Comparison of ENCODE assay signal across 8 mouse cellular contexts in the genomic region with DNA sequence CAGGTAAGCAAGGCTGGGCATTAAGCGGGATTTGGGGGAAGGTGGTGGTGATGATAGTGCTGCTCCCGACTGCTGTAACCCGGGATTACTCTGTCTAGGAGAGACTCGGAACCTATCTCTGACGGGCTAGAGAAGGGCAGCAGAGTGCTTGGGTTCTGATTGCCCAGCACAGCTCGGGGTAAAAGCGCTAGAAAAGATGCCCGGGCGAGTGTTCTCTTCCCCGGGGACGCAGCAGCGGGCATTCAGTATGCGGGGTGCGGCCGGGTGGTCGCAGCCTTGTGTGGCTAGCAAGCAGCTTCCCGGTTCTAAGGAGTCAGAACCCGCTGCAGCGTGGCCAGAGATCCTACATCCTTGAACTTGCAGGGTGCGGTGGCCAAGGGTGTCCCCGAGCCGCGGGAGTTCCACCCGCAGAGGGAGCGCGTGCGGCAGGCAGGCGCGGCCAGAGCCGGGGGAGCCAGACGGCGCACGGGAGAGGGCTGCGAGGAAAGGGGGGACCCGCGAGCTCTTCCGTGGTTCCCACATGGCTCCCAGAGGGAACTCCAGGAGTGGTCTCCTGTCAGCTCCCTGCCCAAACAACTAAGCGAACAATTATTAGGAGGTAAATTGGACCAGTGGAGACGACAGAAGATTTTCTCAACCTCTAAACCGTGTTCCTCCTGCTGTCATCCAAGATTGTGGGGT. TPM values are rescaled to one million over a fixed set of nuclear protein-coding genes. Genes with fewer than 3 reads are reported as not detected.
DNase-seq lines count a peak whose midpoint lies in the region; ATAC-seq and TF ChIP-seq lines count a peak whose summit lies in the region.

No protein-coding gene starts in this region.

- TF ChIP-seq POLR2A in brain, embryonic 14.5 days (IDR thresholded peaks at IDR 0.05; ENCODE audit: borderline replicate concordance, extremely low read depth, insufficient read depth, insufficient read length, poor library complexity, severe bottlenecking) = no peak

- TF ChIP-seq CTCF in brain, embryonic 14.5 days (IDR thresholded peaks at IDR 0.05; ENCODE audit: borderline replicate concordance, extremely low read depth, insufficient read depth, insufficient read length) = no peak
- TF ChIP-seq CTCF in lung, postnatal 0 days (IDR thresholded peaks at IDR 0.05) = peak; percentile 51

- no peaks in the 10 kb centered on the region for H3K9me3 ChIP-seq in heart, embryonic 14.5 days (ENCODE audit: control insufficient read depth, low read length)
- no peaks in the 10 kb centered on the region for H3K9me3 ChIP-seq in hindbrain, embryonic 11.5 days (ENCODE audit: control insufficient read depth, low read length)
- H3K9me3 ChIP-seq in lung, postnatal 0 days (ENCODE audit: low read length) = no peaks in the 10 kb centered on the region
- no peaks in the 10 kb centered on the region for H3K9me3 ChIP-seq in stomach, embryonic 15.5 days

- H3K4me1 ChIP-seq in heart, embryonic 14.5 days (ENCODE audit: control insufficient read depth in 2 of 2, insufficient read depth in 2 of 2, low read length in 2 of 2) = peaks cover 0 to 5% of the 10 kb centered on the region in 2 experiments; a peak in 3 of 4 replicates
- H3K4me1 ChIP-seq in hindbrain, embryonic 11.5 days (replicated peaks; ENCODE audit: control insufficient read depth, insufficient read depth, low read length) = peaks cover 9% of the 10 kb centered on the region
- H3K4me1 ChIP-seq in lung, postnatal 0 days (ENCODE audit: insufficient read depth, low read depth, low read length) = no peaks in the 10 kb centered on the region
- H3K4me1 ChIP-seq in stomach, embryonic 15.5 days = peaks cover 21% of the 10 kb centered on the region

- intact Hi-C loops in heart, postnatal 10 days (cut with DNase I) = no loop called here

- no peak for TF ChIP-seq EP300 in lung, postnatal 0 days (IDR thresholded peaks at IDR 0.05)

- WGBS in heart, embryonic 14.5 days = under 1% methylated on average over 40 of the region's 40 CpGs
- WGBS in hindbrain, embryonic 11.5 days = under 1% methylated on average over 40 of the region's 40 CpGs
- under 1% methylated on average over 40 of the region's 40 CpGs for WGBS in lung, postnatal 0 days
- under 1% methylated on average over 40 of the region's 40 CpGs for WGBS in stomach, embryonic 15.5 days

- peak overlapping the region; percentile 44; the same call in 1 of the 2 replicates for H3K9ac ChIP-seq in heart, embryonic 14.5 days (ENCODE audit: low read length)
- no peak overlapping the region for H3K9ac ChIP-seq in hindbrain, embryonic 11.5 days (ENCODE audit: low read depth, low read length)
- no peak overlapping the region for H3K9ac ChIP-seq in lung, postnatal 0 days (replicated peaks; ENCODE audit: low read depth)
- no peak overlapping the region for H3K9ac ChIP-seq in stomach, embryonic 15.5 days

- H3K4me3 ChIP-seq in heart, embryonic 14.5 days (ENCODE audit: control insufficient read depth in 1 of 2, insufficient read depth in 1 of 2, low read depth in 1 of 2, low read length in 2 of 2) = peak overlapping the region; percentile 40 to 53
- H3K4me3 ChIP-seq in hindbrain, embryonic 11.5 days (ENCODE audit: low read depth, low read length) = peak overlapping the region; percentile 56
- peak overlapping the region; percentile 39 for H3K4me3 ChIP-seq in lung, postnatal 0 days (ENCODE audit: low read depth, low read length)
- peak overlapping the region; percentile 51 for H3K4me3 ChIP-seq in stomach, embryonic 15.5 days (replicated peaks)

- no peak for ATAC-seq in heart, embryonic 14.5 days (ENCODE audit: insufficient number of reproducible peaks, insufficient read depth, low FRiP score, low read depth)
- ATAC-seq in hindbrain, embryonic 11.5 days (ENCODE audit: low FRiP score) = peak; percentile 26; the same call in 1 of the 2 replicates
- no peak; the same call in 1 of the 2 replicates for ATAC-seq in lung, postnatal 0 days
- ATAC-seq in stomach, embryonic 15.5 days (ENCODE audit: insufficient read depth, low FRiP score, low read depth) = no peak

- H3K4me2 ChIP-seq in heart, embryonic 14.5 days (ENCODE audit: low read length) = peak overlapping the region; percentile 90
- H3K4me2 ChIP-seq in hindbrain, embryonic 11.5 days (replicated peaks; ENCODE audit: low read depth, low read length) = peak overlapping the region; percentile 98
- H3K4me2 ChIP-seq in lung, postnatal 0 days (replicated peaks; ENCODE audit: low read depth, low read length) = peak overlapping the region; percentile 72
- peak overlapping the region; percentile 97 for H3K4me2 ChIP-seq in stomach, embryonic 15.5 days

- no peaks in the 10 kb centered on the region for H3K36me3 ChIP-seq in heart, embryonic 14.5 days (ENCODE audit: control insufficient read depth, insufficient read depth, low read length)
- no peaks in the 10 kb centered on the region for H3K36me3 ChIP-seq in hindbrain, embryonic 11.5 days (ENCODE audit: control insufficient read depth, insufficient read depth, low read length)
- H3K36me3 ChIP-seq in lung, postnatal 0 days (ENCODE audit: insufficient read depth, low read length) = no peaks in the 10 kb centered on the region
- no peaks in the 10 kb centered on the region for H3K36me3 ChIP-seq in stomach, embryonic 15.5 days

- H3K27me3 ChIP-seq in heart, embryonic 14.5 days (ENCODE audit: control insufficient read depth, insufficient read depth, low read length) = peaks cover 84% of the 10 kb centered on the region
- peaks cover 52% of the 10 kb centered on the region for H3K27me3 ChIP-seq in hindbrain, embryonic 11.5 days (ENCODE audit: control insufficient read depth, insufficient read depth, low read length)
- H3K27me3 ChIP-seq in lung, postnatal 0 days (replicated peaks; ENCODE audit: insufficient read depth, low read length) = peaks cover 23% of the 10 kb centered on the region; the same call in 1 of the 2 replicates
- H3K27me3 ChIP-seq in stomach, embryonic 15.5 days (replicated peaks) = peaks cover 29% of the 10 kb centered on the region

- no peak for DNase-seq in heart, postnatal 10 days
- peak; percentile 51 for DNase-seq in brain, embryonic 14.5 days (ENCODE audit: low read depth)
- DNase-seq in hindbrain, embryonic 11.5 days (ENCODE audit: low spot score) = peak; percentile 51
- DNase-seq in lung, postnatal 0 days (ENCODE audit: low spot score) = no peak
- DNase-seq in cerebellum, adult 9-11 months = no peak
- DNase-seq in kidney, postnatal 36 days = no peak

- H3K27ac ChIP-seq in heart, embryonic 14.5 days (replicated peaks in 1 of 2; ENCODE audit: control insufficient read depth in 1 of 2, insufficient read depth in 1 of 2, low read depth in 2 of 2, low read length in 2 of 2) = no peak overlapping the region
- H3K27ac ChIP-seq in hindbrain, embryonic 11.5 days (ENCODE audit: low read depth, low read length) = no peak overlapping the region
- no peak overlapping the region for H3K27ac ChIP-seq in lung, postnatal 0 days (ENCODE audit: low read length)
- H3K27ac ChIP-seq in stomach, embryonic 15.5 days = no peak overlapping the region

RNA-seq across cellular contexts. Expression of gene Nell1, which starts 0.9 kb away (rescaled TPM):
- 0.53 and 0.61 TPM in 2 replicates for polyA plus RNA-seq in heart, embryonic 14.5 days (2014; fragmentation: Nextera tagmentation; extraction: Ambion mirVana)
- under 1 TPM in 1 of 2 experiments, not detected in 1; 0.10 TPM for total RNA-seq in heart, postnatal 10 days (2021)
- 9.5 and 16.9 TPM in 2 replicates for polyA plus RNA-seq in brain, embryonic 14.5 days (2012; rRNA removed)
- polyA plus RNA-seq in hindbrain, embryonic 11.5 days (2014; fragmentation: Nextera tagmentation; extraction: Ambion mirVana) = 3.1 and 3.3 TPM in 2 replicates
- polyA plus RNA-seq in lung, postnatal 0 days (2015; fragmentation: Nextera tagmentation; extraction: Ambion mirVana) = 2.7 and 3.2 TPM in 2 replicates
- 4.8 and 5.1 TPM in 2 replicates for polyA plus RNA-seq in stomach, embryonic 15.5 days (2015; fragmentation: Nextera tagmentation; extraction: Ambion mirVana)

Comparison
In these comparisons a context has a peak if more than half of its experiments do, and no peak if none do; other contexts are left out.
1. DNase-seq: peak in brain, embryonic 14.5 days (single experiment) and hindbrain, embryonic 11.5 days (single experiment); none in heart, postnatal 10 days (0 of 2), lung, postnatal 0 days (single experiment), cerebellum, adult 9-11 months (single experiment) and kidney, postnatal 36 days (0 of 2).
2. Peak in every context shown above with its lines, with median percentiles within 50 percentile points of each other: H3K4me2 ChIP-seq and H3K4me3 ChIP-seq.